Mouse (Mus musculus): ENCODE results near the gene Prkar2a.

DNA sequence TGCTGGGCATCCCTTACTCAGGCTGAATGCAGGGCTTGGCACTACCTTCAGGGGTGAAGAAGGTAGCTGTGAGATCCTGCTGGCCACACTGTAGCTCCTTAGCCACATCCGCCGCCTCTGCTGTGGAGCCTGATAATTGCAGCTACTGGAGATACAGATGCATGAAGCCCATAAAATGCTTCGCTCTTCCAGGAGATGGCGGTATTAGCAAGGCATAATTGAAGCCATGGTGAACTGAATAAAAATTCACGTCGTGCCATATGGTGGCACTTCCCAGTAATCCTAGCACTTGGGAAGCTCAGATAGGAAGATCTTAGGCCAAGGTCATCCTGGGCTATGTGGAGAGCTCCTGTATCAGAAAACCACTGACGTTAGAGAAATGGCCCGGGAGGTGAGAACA is 19.2 kb upstream of the Prkar2a start:
- TF ChIP-seq POLR2A (IDR thresholded peaks at IDR 0.05; ENCODE audit: control insufficient read depth, extremely low read depth, insufficient read depth, low read length, poor library complexity) (no peak), CTCF (IDR thresholded peaks at IDR 0.05; ENCODE audit: borderline replicate concordance, control insufficient read depth, extremely low read depth, insufficient read depth, low read length, poor library complexity) (no peak)

All from thymus, adult 2 months (tissue).